Mouse (Mus musculus) urinary bladder, postnatal 10 days (tissue): ENCODE data around the gene Il18.

Source experiments
- DNase-seq: peaks from one replicate; pipeline ENCODE4 v3.0.0; 2022; ENCODE audit warnings: low spot score

Il18 gene

DNA sequence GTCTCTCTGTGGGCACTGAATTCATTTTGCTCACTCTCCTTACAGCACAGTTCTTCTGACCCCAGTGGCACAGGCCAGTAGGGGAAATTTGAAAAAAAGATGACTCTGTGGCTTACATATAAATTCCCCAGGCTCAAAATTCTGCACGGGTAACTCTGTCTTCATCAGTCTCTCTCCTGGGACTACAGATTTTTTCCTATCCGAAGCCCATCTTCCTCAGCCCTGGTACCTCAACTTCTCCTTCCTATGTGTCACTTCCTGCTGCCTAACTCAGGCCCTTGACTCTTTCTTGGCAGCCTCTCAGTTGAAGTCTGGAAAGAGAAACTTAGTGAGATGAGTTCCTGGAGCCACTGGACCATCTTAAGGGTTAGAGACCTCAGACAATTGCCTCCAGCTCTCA lies 1.1 kb upstream of the Il18 start:
- DNase-seq, result no peak

DNA sequence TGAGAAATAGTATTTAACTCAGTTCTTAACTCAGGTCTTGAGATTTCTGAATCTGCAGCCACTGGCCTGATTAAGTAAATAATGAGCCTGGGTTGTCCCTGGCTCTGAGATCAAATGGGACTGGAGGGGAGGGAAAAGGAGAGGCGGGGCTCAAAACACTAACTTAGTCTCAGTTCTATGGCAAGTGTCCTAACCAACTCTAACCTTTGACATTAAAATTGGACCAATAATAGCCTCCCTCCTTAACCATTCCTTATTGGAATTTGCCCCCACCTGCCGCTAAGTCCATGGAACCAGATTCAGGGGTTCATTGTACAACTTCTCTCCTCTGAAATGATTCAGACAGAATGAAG lies 443 bp downstream of the Il18 start, which contains the start of gene Bco2:
Gene Bco2, minus strand, starts transcription at position 88 of the 353 bp plus-strand sequence.
- no peak for DNase-seq

DNA sequence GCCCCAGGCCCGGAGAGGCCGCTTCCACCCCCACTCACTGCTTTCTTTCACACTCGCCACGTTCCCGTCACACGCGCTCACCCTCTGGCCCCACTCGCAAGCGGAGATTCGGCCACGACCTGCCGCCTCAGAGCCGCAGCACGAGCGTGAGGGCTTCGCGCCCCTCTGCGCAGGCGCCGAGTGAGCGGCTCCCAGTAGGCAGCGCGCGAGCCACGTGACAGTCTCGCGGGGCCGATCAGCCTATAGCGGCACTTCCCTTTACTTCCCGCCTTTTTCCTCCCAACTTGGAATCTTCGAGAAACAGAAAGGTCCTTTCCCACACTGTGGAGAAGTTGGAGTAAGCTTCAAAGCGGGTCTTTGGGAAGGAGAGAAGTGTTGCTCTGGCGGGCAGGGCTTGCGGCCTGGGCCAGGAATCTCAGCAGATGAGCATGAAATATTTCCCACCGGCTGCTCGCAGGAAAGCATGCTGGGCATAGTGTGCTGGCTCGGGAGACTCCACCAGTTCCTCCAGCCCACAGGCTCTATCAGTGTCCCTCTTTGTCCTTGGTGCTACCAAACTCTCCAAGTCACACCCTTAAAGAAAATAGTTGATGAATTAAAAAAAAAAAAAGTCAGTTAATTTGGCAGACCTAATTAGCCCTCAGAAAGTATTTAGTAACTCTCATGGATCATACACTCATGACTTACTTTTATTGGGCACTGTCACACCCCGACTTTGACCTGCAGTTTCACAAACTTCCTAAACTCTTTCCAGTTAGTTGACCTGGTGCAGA lies 6.7 kb downstream of the Il18 start, which contains the start of gene Tex12:
Gene Tex12, minus strand, starts transcription at position 181 of the 773 bp plus-strand sequence.
- no peak for DNase-seq

DNA sequence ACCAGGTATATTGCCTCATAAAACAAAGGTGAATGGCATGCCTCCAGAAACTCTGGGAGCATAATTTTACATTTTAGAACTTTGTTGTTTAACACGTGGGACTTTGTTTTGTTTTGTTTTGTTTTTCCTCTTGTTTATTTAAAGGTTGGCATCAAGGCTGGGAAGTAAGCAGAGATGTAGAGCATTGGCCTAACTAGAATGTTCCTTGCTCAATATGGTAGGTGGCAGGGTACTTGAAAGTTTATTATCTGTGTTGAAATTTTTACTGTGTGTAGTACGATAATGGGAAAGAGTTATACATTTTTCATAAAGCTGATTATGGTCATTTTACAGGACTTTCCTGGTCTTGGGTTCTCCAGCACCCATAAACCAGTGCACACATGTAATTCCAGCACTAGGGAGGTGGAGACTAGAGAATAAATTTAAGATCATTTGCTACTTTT lies 7.3 kb downstream of the Il18 start:
- DNase-seq, result no peak

- no peak for DNase-seq
Observed at GRCm38 (mm10) chr9:50565173-50565572, 10.5 kb downstream of the Il18 start.

DNA sequence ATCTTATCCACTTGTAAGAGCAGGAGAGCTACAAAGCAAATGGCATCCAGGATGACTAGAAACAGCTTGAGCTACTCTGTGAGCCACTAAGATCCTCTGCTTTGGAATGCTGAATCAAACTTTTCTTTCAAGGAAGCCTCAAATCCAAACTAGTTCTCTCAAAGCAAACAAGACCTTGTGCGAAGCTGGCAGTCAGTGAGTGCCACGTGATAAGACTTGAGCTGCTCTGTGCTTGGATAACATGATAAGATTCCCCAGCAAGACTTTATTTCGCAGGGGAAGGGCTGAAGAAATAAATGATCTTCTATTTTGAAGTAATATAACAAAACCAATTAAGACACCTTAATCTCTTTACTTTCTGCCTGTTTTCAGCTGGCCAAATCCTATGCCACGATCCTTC lies 11.3 kb downstream of the Il18 start:
- no peak for DNase-seq

DNA sequence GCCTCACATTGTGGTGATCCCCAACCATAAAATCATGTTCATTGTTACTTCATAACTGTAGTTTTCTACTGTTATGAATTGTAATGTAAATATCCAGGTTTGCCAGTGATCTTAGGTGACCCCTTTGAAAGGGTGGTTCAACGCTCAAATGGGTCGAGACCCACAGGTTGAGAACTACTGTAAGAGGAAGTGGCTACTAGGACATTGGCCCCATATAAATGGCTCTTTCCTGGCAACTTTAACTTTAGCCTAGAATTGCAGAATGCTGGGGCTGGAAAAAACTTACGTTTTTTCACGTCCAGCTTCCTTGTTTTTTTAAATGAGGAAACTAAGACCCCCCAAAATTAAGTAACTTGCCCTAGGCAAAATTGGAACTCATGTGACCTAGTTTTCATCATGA lies 12.7 kb downstream of the Il18 start:
- DNase-seq, result no peak

- no peak for DNase-seq
Observed at GRCm38 (mm10) chr9:50567881-50568280, 13.3 kb downstream of the Il18 start.

- DNase-seq, result no peak
Observed at GRCm38 (mm10) chr9:50569599-50570525, 15.2 kb downstream of the Il18 start.

DNA sequence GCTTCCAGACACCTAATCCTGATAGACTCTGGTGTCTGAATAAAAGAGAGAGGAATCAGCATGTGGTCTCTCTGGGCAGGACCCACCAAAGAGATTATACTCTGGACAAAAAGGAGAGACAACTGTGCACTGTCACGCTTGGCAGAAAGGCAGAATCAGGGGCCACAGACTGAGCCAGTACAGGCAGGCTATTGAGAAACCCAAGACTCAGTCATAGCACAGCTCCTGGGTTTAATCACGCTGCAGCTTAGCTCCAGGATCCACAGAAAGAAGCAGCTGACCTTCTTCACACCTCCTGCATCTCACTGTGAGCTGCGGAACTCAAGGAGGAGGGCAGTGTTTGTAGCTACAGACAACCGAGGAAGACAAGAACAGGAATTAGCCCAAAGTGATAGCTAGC lies 25.7 kb downstream of the Il18 start:
- DNase-seq, result no peak

GRCm38 (mm10) chr9:50585145-50585818 lies 30.7 kb downstream of the Il18 start:
- no peak for DNase-seq

DNA sequence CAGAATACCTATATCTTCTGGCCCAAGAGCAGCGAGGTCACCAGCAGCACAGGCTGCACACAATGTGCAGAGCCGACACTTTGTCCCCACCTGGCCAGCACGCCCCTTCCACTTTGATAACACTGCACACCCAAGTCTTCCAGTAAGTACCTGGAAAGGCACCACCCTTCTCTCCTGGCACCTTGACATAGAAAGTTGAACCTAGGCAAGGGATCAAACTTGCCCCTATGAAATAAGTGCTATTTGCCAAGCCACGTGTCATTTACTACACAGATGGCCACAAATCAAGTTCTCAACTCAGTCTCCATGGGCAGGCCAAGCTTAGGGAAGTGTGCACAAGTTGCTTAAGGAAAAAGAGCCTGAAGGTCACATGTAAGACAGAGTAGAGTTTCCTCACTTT lies 32.3 kb downstream of the Il18 start:
- no peak for DNase-seq

GRCm38 (mm10) chr9:50590856-50591518 lies 36.4 kb downstream of the Il18 start:
- no peak for DNase-seq

DNA sequence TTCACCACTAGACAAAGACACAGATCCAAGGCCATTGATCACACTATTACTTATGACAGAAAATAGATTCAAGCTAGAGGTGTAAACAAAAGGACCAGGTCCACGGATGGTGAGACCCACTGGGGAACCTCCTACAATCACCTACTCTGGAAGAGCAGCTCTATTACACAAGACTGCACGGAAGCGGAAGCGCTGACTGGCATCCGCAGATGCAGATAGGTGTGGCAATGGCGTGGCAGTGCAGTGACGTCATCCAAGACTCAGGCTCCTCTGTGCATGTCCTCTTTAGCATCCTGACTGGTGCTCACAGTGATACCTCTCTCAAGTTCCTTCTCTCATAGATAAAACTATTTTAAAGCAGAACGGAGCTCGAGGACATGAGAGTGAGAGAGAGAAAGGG lies 38.3 kb downstream of the Il18 start:
- no peak for DNase-seq

GRCm38 (mm10) chr9:50593544-50593943 lies 38.9 kb downstream of the Il18 start:
- no peak for DNase-seq

GRCm38 (mm10) chr9:50594794-50595417 lies 40.3 kb downstream of the Il18 start:
- DNase-seq, result no peak

DNA sequence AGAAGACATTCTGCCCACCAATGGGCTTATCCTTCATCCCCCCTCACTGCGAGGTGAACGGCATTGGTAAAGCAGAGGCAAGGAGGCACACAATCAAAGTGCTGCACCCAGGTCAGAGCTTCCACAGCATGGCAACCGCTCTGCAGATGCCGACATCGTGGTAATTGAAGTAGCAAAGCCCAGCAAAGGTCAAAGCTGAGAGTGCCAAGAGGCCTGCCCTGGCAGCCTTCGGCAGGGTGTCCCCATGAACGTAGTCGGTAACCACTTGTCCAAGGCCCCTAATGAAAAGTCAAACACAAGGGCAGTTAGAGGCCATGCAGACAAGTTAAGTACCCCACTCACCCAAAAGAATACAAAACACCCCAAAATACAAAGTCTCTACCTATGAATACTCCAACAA lies 42.3 kb downstream of the Il18 start:
- DNase-seq, result no peak

DNA sequence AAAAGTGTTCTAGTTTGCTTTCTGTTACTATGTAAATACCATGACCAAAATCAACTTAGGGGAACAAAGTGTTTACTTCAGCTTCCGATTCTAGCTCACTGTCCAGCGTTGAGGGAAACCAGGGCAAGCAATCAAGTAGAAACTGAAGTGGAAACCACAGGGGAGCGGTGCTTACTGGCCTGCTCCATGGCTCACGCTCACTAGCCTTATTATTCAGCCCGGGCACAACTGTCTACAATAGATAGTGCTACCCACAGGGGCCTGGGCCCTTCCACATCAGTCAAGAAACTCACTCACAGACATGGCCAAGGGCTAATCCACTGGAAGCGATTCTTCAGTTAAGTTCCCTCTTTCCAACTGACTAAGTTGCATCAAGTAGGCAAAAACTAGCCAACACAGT lies 46.9 kb downstream of the Il18 start:
- no peak for DNase-seq

DNA sequence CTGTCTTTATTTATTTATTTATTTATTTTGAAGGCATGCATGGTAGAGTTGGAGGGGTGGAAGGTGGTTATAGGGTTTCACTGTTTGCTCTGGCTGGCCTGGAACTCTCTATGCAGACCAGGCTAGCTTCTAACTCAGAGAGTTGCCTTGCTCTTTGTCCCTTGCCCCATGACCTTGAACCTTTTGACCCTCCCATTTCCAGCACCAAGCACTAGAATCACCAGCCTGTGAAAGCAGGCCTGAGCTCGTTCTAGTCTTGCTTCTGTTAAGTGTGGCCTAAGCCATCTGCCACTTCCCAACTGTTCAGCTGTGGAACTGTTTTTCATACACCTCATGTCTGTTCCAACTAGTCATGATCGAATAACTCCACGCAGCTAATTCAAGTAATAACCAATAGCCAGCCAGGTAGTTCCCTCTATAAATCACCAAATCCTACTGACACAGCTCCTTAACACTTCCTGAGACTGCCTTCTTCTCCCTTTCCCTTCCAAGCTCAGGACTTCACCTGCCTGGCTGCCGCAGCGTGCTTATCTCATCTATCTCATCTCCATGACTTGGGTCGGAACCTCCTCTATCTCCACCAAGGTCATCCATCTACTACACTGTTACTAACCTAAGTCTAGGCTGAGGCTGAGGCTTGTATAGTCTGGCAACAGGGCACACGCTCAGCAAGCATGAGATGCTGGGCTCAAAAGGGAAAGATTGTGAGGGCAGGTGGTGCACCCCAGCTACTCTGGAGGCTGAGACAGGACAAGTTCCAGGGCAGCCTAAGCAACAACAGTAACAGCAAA lies 47.6 kb downstream of the Il18 start:
- DNase-seq, result no peak

GRCm38 (mm10) chr9:50603189-50603997 lies 48.8 kb downstream of the Il18 start, which contains the start of the genes Sdhd and Timm8b:
TSS of gene Sdhd (minus strand) at chr9:50603812.
TSS of gene Timm8b (plus strand) at chr9:50603910.
- DNase-seq, result peak; percentile 79
